13 mouse cellular contexts compared by ENCODE assay signal in the genomic region with DNA sequence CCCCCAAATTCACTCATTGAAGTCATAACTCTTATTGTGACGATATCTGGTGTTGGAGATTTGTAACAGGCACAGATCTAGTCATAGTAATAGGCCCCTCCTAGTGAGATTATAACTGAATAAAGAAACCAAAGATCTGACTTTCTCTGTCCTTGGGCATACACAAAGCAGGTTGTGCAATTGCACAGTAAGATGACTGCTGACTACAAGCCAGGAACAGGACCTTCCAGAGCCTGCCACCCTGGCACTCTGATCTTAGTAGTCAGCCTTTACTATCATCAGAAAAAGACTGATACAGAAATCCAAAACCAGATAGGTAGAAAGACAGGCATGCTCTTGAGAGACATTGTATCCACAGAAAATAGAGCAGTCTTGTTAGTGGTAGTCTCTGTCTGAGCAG.
"Had no signal": no experiment of that assay in that cellular context is flagged by ENCODE, and none has a peak within 500 bp of the region (broad histone marks: within the 10 kb centered on the region; RNA-seq: fewer than 3 reads in every experiment).

No protein-coding gene starts in this region.

- H3K4me3 ChIP-seq: left cerebral cortex, adult 2 months; limb, embryonic 10.5 days; liver, embryonic 13.5 days; lung, embryonic 15.5 days; megakaryocyte, embryonic 14.5 days; midbrain, embryonic 15.5 days; neural tube, embryonic 12.5 days had no signal

- H3K36me3 ChIP-seq: limb, embryonic 10.5 days; liver, embryonic 13.5 days; lung, embryonic 15.5 days; midbrain, embryonic 15.5 days; neural tube, embryonic 12.5 days had no signal

- H3K9me3 ChIP-seq: limb, embryonic 10.5 days; liver, embryonic 13.5 days; lung, embryonic 15.5 days; megakaryocyte, embryonic 14.5 days; midbrain, embryonic 15.5 days; neural tube, embryonic 12.5 days had no signal

- H3K27me3 ChIP-seq: liver, embryonic 13.5 days; lung, embryonic 15.5 days; megakaryocyte, embryonic 14.5 days; midbrain, embryonic 15.5 days; neural tube, embryonic 12.5 days had no signal

- DNase-seq: kidney, postnatal 25 days; liver, embryonic 13.5 days; liver, postnatal 0 days; lung, postnatal 14 days; spleen, adult 18-20 months; thymus, postnatal 36 days had no signal

- H3K4me1 ChIP-seq: limb, embryonic 10.5 days; liver, embryonic 13.5 days; lung, embryonic 15.5 days; megakaryocyte, embryonic 14.5 days; midbrain, embryonic 15.5 days; neural tube, embryonic 12.5 days had no signal

- H3K27ac ChIP-seq: left cerebral cortex, adult 2 months; limb, embryonic 10.5 days; liver, embryonic 13.5 days; lung, embryonic 15.5 days; macrophage; midbrain, embryonic 15.5 days; neural tube, embryonic 12.5 days had no signal
